Mouse (Mus musculus) adrenal gland, postnatal 14 days (tissue): ENCODE data around the gene Esr2. TPM values are rescaled to one million over a fixed set of nuclear protein-coding genes. Genes with fewer than 3 reads are reported as not detected.

Experiments used
- DNase-seq: peaks from one replicate; pipeline ENCODE4 v3.0.0; 2021; ENCODE audit warnings: mixed read lengths
- total RNA-seq: library from RNA; stranded (reverse); gene quantifications from 2 replicates; pipeline ENCODE4 v1.2.3, GENCODE M21; 2021

Esr2 gene
- total RNA-seq, 1 experiment from 2014 or later = not detected

GRCm38 (mm10) chr12:76085066-76085465 lies 92.0 kb downstream of the Esr2 start:
- DNase-seq = no peak

DNA sequence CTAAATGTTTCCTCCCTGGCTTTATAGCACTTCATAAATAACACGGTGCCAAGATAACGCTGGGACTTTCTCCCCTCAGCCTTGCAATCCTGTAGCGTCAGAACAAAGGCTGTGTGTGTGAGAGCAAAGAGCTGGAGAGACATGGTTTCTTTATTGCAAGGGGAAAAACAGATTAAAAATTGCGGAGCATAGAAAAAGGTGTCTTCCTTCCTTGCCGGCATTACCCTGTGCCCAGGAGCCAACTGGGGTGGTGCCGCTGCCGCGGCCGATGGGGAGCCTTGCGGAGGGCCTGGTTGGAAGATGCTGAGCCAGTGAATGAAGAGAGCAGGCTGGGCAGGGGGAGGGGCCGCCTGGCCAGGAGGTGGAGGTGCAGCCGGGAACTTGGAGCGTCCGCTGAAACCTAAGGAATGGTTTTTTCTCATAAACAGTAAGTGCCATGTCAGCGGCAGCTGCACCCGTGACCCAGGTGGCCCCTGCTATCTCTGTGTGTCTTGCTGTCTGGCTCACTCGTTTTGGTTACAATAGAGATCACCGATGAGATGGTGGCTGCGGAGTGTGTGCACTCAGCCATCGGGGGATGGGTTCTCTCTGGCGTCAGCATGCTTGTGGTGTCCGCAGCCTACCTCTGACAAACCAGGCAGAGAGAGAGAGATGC lies 95.4 kb downstream of the Esr2 start:
- peak; percentile 48 for DNase-seq

GRCm38 (mm10) chr12:76080876-76081556 lies 96.0 kb downstream of the Esr2 start:
- DNase-seq = peak; percentile 31

GRCm38 (mm10) chr12:76073981-76074380 lies 103.1 kb downstream of the Esr2 start:
- no peak for DNase-seq

DNA sequence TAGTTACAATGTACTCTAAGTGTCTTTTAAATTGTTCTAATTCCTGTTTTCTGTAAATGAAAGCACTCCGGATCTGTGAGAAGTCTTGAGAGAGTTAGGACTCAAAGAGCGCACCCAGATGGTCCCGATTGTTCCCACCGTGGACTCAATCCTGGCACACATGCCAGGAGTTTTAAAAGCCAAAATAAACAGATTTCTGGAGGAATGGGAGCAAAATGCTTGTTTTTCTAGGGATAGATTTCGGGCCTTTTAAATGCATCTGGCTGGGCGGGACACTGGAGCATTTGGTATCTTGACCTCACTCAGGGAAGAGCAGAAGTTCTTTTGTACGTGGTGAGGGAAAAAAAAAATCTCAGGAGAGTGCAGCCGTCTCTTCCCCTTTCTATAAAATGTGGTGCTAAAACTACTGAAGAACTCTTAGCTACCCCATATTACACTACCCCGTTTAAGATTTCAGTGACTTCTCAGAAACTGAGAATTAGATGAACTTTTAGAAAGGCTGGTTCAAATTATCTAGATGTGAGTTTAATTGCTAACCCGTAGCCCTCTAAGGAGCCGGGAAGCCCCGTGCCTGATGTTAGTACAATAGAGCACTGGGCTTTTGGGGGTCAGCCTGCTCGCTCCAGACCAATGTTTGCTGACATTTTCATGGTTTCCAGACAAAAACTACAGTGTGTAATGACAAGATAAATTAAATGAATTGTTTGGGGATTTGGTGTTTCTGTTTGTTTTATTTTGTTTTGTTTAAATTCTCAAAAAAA lies 103.8 kb downstream of the Esr2 start:
- no peak for DNase-seq

- no peak for DNase-seq
These were observed 104.9 kb downstream of the Esr2 start for GRCm38 (mm10) chr12:76071935-76072849.

Other genes starting within 250 kb of the Esr2 start
- not detected in 2 replicates for gene Tex21, start 69.5 kb upstream of the Esr2 start, total RNA-seq
- 46.8 and 61.0 TPM in 2 replicates for gene Mthfd1, start 78.0 kb upstream of the Esr2 start, total RNA-seq
- gene Akap5, start 147.6 kb upstream of the Esr2 start, total RNA-seq = 3.4 and 4.3 TPM in 2 replicates
- gene Zbtb25, start 192.3 kb upstream of the Esr2 start, total RNA-seq = 7.3 and 9.1 TPM in 2 replicates
- 6.4 and 7.0 TPM in 2 replicates for gene Zbtb1, start 193.0 kb upstream of the Esr2 start, total RNA-seq
- gene Hspa2, start 226.9 kb upstream of the Esr2 start, total RNA-seq = 21.9 and 23.3 TPM in 2 replicates
- gene Ppp1r36, start 240.3 kb upstream of the Esr2 start, total RNA-seq = 0.34 TPM in 1 of 2 replicates, not detected in the other